Mouse (Mus musculus): ENCODE measurements around the gene Acsm2. TPM values are rescaled to one million over a fixed set of nuclear protein-coding genes. Genes with fewer than 3 reads are reported as not detected.

The Acsm2 gene
- total and polyA plus RNA-seq, 2 experiments from 2014 or later: 0.05 TPM; not detected in 1

GRCm38 (mm10) chr7:119604903-119605483, 50.9 kb downstream of the Acsm2 start:
- ATAC-seq: no peak
- 76% methylated on average over 2 of the region's 2 CpGs for WGBS
- H3K9ac ChIP-seq: no peak overlapping the region
- no peak overlapping the region for H3K27ac ChIP-seq (ENCODE audit: low read depth, low read length)
- no peaks in the 10 kb centered on the region for H3K9me3 ChIP-seq (ENCODE audit: low read length)
- H3K36me3 ChIP-seq (ENCODE audit: insufficient read depth): no peaks in the 10 kb centered on the region
- H3K4me3 ChIP-seq (ENCODE audit: low read depth, low read length): no peak overlapping the region
- no peak for DNase-seq
- H3K4me1 ChIP-seq (ENCODE audit: insufficient read depth): no peaks in the 10 kb centered on the region
- H3K4me2 ChIP-seq (ENCODE audit: low read depth): no peak overlapping the region
- H3K27me3 ChIP-seq (ENCODE audit: insufficient read depth, low read length): no peaks in the 10 kb centered on the region
- no peak for TF ChIP-seq CTCF (IDR thresholded peaks at IDR 0.05; ENCODE audit: low read depth)

- Histone ChIP-seq H3K9me3 (ENCODE audit: low read length) (no peaks in the 10 kb centered on the region), H3K4me2 (ENCODE audit: low read depth) (no peak overlapping the region), H3K27me3 (ENCODE audit: insufficient read depth, low read length) (no peaks in the 10 kb centered on the region), H3K4me3 (ENCODE audit: low read depth, low read length) (no peak overlapping the region), H3K36me3 (ENCODE audit: insufficient read depth) (no peaks in the 10 kb centered on the region), H3K9ac (no peak overlapping the region), H3K27ac (ENCODE audit: low read depth, low read length) (no peak overlapping the region), H3K4me1 (ENCODE audit: insufficient read depth) (no peaks in the 10 kb centered on the region)
- DNase-seq: no peak
- ATAC-seq: no peak
- no peak for TF ChIP-seq CTCF (IDR thresholded peaks at IDR 0.05; ENCODE audit: low read depth)
- 74% methylated on average over 9 of the region's 9 CpGs for WGBS
These were observed 52.0 kb downstream of the Acsm2 start for GRCm38 (mm10) chr7:119605926-119606663.

GRCm38 (mm10) chr7:119606664-119607076, 52.5 kb downstream of the Acsm2 start, which contains the start of gene Acsm1:
TSS of gene Acsm1 (plus strand) at chr7:119607026.
- H3K9ac ChIP-seq: no peak within 1 kb of the TSS
- no peaks in the 10 kb centered on the region for H3K4me1 ChIP-seq (ENCODE audit: insufficient read depth)
- H3K36me3 ChIP-seq (ENCODE audit: insufficient read depth): no peaks in the 10 kb centered on the region
- DNase-seq (no peak), ATAC-seq (no peak)
- no peak within 1 kb of the TSS for H3K4me3 ChIP-seq (ENCODE audit: low read depth, low read length)
- 84% methylated on average over 5 of the region's 5 CpGs for WGBS
- H3K27ac ChIP-seq (ENCODE audit: low read depth, low read length): no peak within 1 kb of the TSS
- H3K27me3 ChIP-seq (ENCODE audit: insufficient read depth, low read length): no peaks in the 10 kb centered on the region
- TF ChIP-seq CTCF (IDR thresholded peaks at IDR 0.05; ENCODE audit: low read depth): no peak
- H3K9me3 ChIP-seq (ENCODE audit: low read length): no peaks in the 10 kb centered on the region
- no peak within 1 kb of the TSS for H3K4me2 ChIP-seq (ENCODE audit: low read depth)

- H3K4me3 ChIP-seq (ENCODE audit: low read depth, low read length): no peak overlapping the region
- H3K4me2 ChIP-seq (ENCODE audit: low read depth): no peak overlapping the region
- no peaks in the 10 kb centered on the region for H3K27me3 ChIP-seq (ENCODE audit: insufficient read depth, low read length)
- H3K4me1 ChIP-seq (ENCODE audit: insufficient read depth): no peaks in the 10 kb centered on the region
- H3K9ac ChIP-seq: no peak overlapping the region
- DNase-seq (no peak), ATAC-seq (no peak)
- 84% methylated on average over 9 of the region's 9 CpGs for WGBS
- H3K9me3 ChIP-seq (ENCODE audit: low read length): no peaks in the 10 kb centered on the region
- no peak overlapping the region for H3K27ac ChIP-seq (ENCODE audit: low read depth, low read length)
- H3K36me3 ChIP-seq (ENCODE audit: insufficient read depth): no peaks in the 10 kb centered on the region
- no peak for TF ChIP-seq CTCF (IDR thresholded peaks at IDR 0.05; ENCODE audit: low read depth)
These were observed 53.8 kb downstream of the Acsm2 start for GRCm38 (mm10) chr7:119607796-119608515.

- no peak overlapping the region for H3K4me2 ChIP-seq (ENCODE audit: low read depth)
- H3K4me3 ChIP-seq (ENCODE audit: low read depth, low read length): no peak overlapping the region
- no peak for TF ChIP-seq CTCF (IDR thresholded peaks at IDR 0.05; ENCODE audit: low read depth)
- no peaks in the 10 kb centered on the region for H3K36me3 ChIP-seq (ENCODE audit: insufficient read depth)
- H3K4me1 ChIP-seq (ENCODE audit: insufficient read depth): no peaks in the 10 kb centered on the region
- no peaks in the 10 kb centered on the region for H3K27me3 ChIP-seq (ENCODE audit: insufficient read depth, low read length)
- WGBS: 51% methylated on average over 1 of the region's 1 CpGs
- no peak for DNase-seq
- no peak overlapping the region for H3K27ac ChIP-seq (ENCODE audit: low read depth, low read length)
- H3K9me3 ChIP-seq (ENCODE audit: low read length): no peaks in the 10 kb centered on the region
- H3K9ac ChIP-seq: no peak overlapping the region
- ATAC-seq: no peak
These were observed 62.4 kb downstream of the Acsm2 start for GRCm38 (mm10) chr7:119616531-119616930.

- WGBS: 90% methylated on average over 6 of the region's 6 CpGs
- no peak for ATAC-seq
These were observed 63.5 kb downstream of the Acsm2 start for GRCm38 (mm10) chr7:119617593-119617992.

More at GRCm38 (mm10) chr7:119617593-119617992, 63.5 kb downstream of the Acsm2 start:
- no peaks in the 10 kb centered on the region for H3K9me3 ChIP-seq (ENCODE audit: low read length)
- H3K4me3 ChIP-seq (ENCODE audit: low read depth, low read length): no peak overlapping the region
- TF ChIP-seq CTCF (IDR thresholded peaks at IDR 0.05; ENCODE audit: low read depth): no peak
- H3K27ac ChIP-seq (ENCODE audit: low read depth, low read length): no peak overlapping the region
- H3K36me3 ChIP-seq (ENCODE audit: insufficient read depth): no peaks in the 10 kb centered on the region
- H3K4me2 ChIP-seq (ENCODE audit: low read depth): no peak overlapping the region
- H3K27me3 ChIP-seq (ENCODE audit: insufficient read depth, low read length): no peaks in the 10 kb centered on the region
- no peaks in the 10 kb centered on the region for H3K4me1 ChIP-seq (ENCODE audit: insufficient read depth)
- no peak for DNase-seq
- H3K9ac ChIP-seq: no peak overlapping the region
